ENCODE assay signal across 21 mouse cellular contexts in the genomic region with DNA sequence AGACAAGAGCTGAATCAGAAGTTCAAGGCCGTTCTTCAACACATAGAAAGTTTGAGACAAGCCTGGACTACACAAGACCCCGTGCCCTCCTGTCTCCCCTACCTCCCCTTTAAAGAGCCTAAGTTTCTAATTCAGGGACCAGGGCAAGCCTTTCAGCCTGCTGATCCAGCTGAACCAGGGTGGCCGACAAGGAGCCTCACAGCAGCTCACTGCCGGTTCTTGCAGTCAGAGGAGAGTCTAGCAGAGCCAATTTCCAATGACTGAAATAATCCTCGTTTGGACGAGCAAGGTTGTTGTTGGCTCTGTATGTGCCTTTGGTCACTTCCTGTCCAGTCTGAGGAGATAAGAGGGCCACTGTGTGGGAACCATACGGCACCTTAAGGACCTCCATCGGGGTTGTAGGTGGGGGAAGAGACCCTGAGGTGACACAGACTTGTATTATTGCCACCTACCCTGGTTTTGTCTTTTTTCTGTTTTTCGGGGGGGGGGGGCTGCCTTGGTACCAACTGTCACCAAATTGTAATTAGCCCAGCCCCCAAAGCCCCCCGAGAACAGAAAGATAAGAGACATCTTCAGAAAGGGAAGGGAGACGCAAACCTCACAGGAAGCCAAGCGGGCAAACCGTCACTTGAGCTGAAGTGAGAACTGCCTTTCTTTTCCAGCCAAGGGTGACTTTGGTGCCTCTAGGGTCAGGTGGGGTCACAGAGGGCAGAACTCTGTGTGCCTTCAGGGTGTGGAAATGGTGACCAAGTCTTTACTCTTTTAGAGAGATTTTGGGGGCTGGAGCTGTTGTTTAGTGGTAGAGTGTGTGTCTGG. TPM values are rescaled to one million over a fixed set of nuclear protein-coding genes. Genes with fewer than 3 reads are reported as not detected.
DNase-seq lines count a peak whose midpoint lies in the region; ATAC-seq and TF ChIP-seq lines count a peak whose summit lies in the region.
"Had no signal": no experiment of that assay in that cellular context is flagged by ENCODE, and none has a peak within 500 bp of the region (broad histone marks: within the 10 kb centered on the region; RNA-seq: fewer than 3 reads in every experiment).

No protein-coding gene starts in this region.

- DNase-seq in adrenal gland, postnatal 14 days: peak; percentile 16
- DNase-seq in adrenal gland, adult (ENCODE audit: inconsistent age in 2 of 2, low spot score in 1 of 2): no peak
- peak; percentile 72 for DNase-seq in midbrain, embryonic 11.5 days (ENCODE audit: low spot score, missing footprints)
- DNase-seq in thymus, postnatal 4 days: peak; percentile 63
- DNase-seq in gastrocnemius, adult 2 months: no peak
- DNase-seq: adrenal gland, postnatal 36 days; cerebellum, postnatal 10 days; gastrocnemius, postnatal 14 days had no signal

- ATAC-seq in midbrain, embryonic 11.5 days (ENCODE audit: low FRiP score): no peak
- ATAC-seq in midbrain, embryonic 16.5 days: no peak
- 0 out of 2 replicates have a peak, but pooled peaks have one; percentile 25 for ATAC-seq in megakaryocyte-erythroid progenitor cell, adult 5-6 weeks (replicated peaks; ENCODE audit: low FRiP score, low TSS enrichment, poor library complexity, severe bottlenecking)
- no peak for ATAC-seq in erythroid progenitor cell, adult 5-6 weeks (replicated peaks; ENCODE audit: low FRiP score, poor library complexity, severe bottlenecking)
- ATAC-seq: forebrain, embryonic 16.5 days; inflammation-experienced regulatory T-cells, adult 6 months; lung, postnatal 0 days; midbrain, embryonic 15.5 days had no signal

- 59% methylated on average over 13 of the region's 13 CpGs for whole genome bisulfite sequencing in midbrain, embryonic 11.5 days
- 69% methylated on average over 13 of the region's 13 CpGs for WGBS in midbrain, embryonic 16.5 days

- no peaks in the 10 kb centered on the region for H3K36me3 ChIP-seq in midbrain, embryonic 11.5 days (ENCODE audit: control insufficient read depth, insufficient read depth, low read length)
- H3K36me3 ChIP-seq in midbrain, embryonic 16.5 days (ENCODE audit: control insufficient read depth, insufficient read depth, low read length): no peaks in the 10 kb centered on the region
- H3K36me3 ChIP-seq: embryonic facial prominence, embryonic 10.5 days; kidney, embryonic 15.5 days; limb, embryonic 15.5 days; midbrain, embryonic 15.5 days had no signal

- no peaks in the 10 kb centered on the region for H3K9me3 ChIP-seq in midbrain, embryonic 11.5 days (ENCODE audit: control insufficient read depth, low read length)
- H3K9me3 ChIP-seq in midbrain, embryonic 16.5 days (replicated peaks; ENCODE audit: control insufficient read depth, low read length, poor library complexity, severe bottlenecking): no peaks in the 10 kb centered on the region
- H3K9me3 ChIP-seq: embryonic facial prominence, embryonic 10.5 days; kidney, embryonic 15.5 days; limb, embryonic 15.5 days; midbrain, embryonic 15.5 days had no signal

- H3K27ac ChIP-seq in midbrain, embryonic 11.5 days (ENCODE audit: low read depth, low read length): no peak overlapping the region
- H3K27ac ChIP-seq in midbrain, embryonic 16.5 days (ENCODE audit: low read length): no peak overlapping the region
- H3K27ac ChIP-seq in gastrocnemius, adult 2 months: no peak overlapping the region
- H3K27ac ChIP-seq: embryonic facial prominence, embryonic 10.5 days; kidney, embryonic 15.5 days; layer of hippocampus, adult 2 months; limb, embryonic 15.5 days; midbrain, embryonic 15.5 days; stomach, postnatal 0 days had no signal

- H3K27me3 ChIP-seq in midbrain, embryonic 11.5 days (ENCODE audit: control insufficient read depth, insufficient read depth, low read length): peaks cover 5% of the 10 kb centered on the region; the same call in 1 of the 2 replicates
- peaks cover 5% of the 10 kb centered on the region; the same call in 1 of the 2 replicates for H3K27me3 ChIP-seq in midbrain, embryonic 16.5 days (ENCODE audit: control insufficient read depth, insufficient read depth, low read depth, low read length)

- no peak overlapping the region for H3K4me2 ChIP-seq in midbrain, embryonic 11.5 days
- H3K4me2 ChIP-seq in midbrain, embryonic 16.5 days (ENCODE audit: low read length): no peak overlapping the region
- H3K4me2 ChIP-seq: kidney, embryonic 15.5 days; limb, embryonic 15.5 days; midbrain, embryonic 15.5 days had no signal

- H3K4me3 ChIP-seq in midbrain, embryonic 11.5 days (ENCODE audit: low read depth, low read length): no peak overlapping the region
- no peak overlapping the region for H3K4me3 ChIP-seq in midbrain, embryonic 16.5 days (ENCODE audit: low read depth, low read length)
- no peak overlapping the region for H3K4me3 ChIP-seq in gastrocnemius, adult 2 months
- H3K4me3 ChIP-seq: embryonic facial prominence, embryonic 10.5 days; erythroblast, embryonic 14.5 days; kidney, embryonic 15.5 days; layer of hippocampus, adult 2 months; limb, embryonic 15.5 days; midbrain, embryonic 15.5 days had no signal

- H3K9ac ChIP-seq in midbrain, embryonic 11.5 days (ENCODE audit: low read length): no peak overlapping the region
- no peak overlapping the region for H3K9ac ChIP-seq in midbrain, embryonic 16.5 days (ENCODE audit: low read depth, low read length)
- H3K9ac ChIP-seq: kidney, embryonic 15.5 days; limb, embryonic 15.5 days; midbrain, embryonic 15.5 days had no signal

- TF ChIP-seq CTCF in gastrocnemius, adult 2 months (IDR thresholded peaks at IDR 0.05): no peak

- no peaks in the 10 kb centered on the region for H3K4me1 ChIP-seq in midbrain, embryonic 11.5 days (ENCODE audit: control insufficient read depth, insufficient read depth, low read length)
- peaks cover 4% of the 10 kb centered on the region for H3K4me1 ChIP-seq in midbrain, embryonic 16.5 days (ENCODE audit: control insufficient read depth, insufficient read depth, low read length)

- intact Hi-C loops in gastrocnemius, adult 2 months (cut with DNase I): loop anchor here (10.0 kb wide), 1 partner anchor 79 kb away; no protein-coding TSS in a partner anchor

RNA-seq across cellular contexts. Expression of a gene that starts 58.1 kb away (rescaled TPM):
- 83.1 and 95.0 TPM in 2 replicates for total RNA-seq in adrenal gland, postnatal 14 days (2021)
- 117 and 130 TPM in 2 replicates for polyA plus RNA-seq in midbrain, embryonic 11.5 days (2014; fragmentation: Nextera tagmentation; extraction: Ambion mirVana)
- 109 and 117 TPM in 2 replicates for polyA plus RNA-seq in midbrain, embryonic 16.5 days (2015; fragmentation: Nextera tagmentation; extraction: Ambion mirVana)
- 105 and 126 TPM in 2 replicates for total RNA-seq in megakaryocyte-erythroid progenitor cell, adult 5-6 weeks (2014; fragmentation: Nextera tagmentation)
- 97.0 and 146 TPM in 2 replicates for total RNA-seq in megakaryocyte-erythroid progenitor cell, adult 5-6 weeks (2017)
- 10 to 100 TPM; 80.9 to 88.2 TPM for total RNA-seq in gastrocnemius, adult 2 months (2021)
- total RNA-seq in erythroid progenitor cell, adult 5-6 weeks (2015; ENCODE audit: low replicate concordance): 42.3 and 57.3 TPM in 2 replicates
- total RNA-seq in erythroid progenitor cell, adult 5-6 weeks (2017; ENCODE audit: low replicate concordance): 71.5 and 79.1 TPM in 2 replicates

Comparison
In these comparisons a context has a peak if more than half of its experiments do, and no peak if none do; other contexts are left out.
1. DNase-seq: peak in adrenal gland, postnatal 14 days (single experiment), midbrain, embryonic 11.5 days (single experiment) and thymus, postnatal 4 days (single experiment); none in adrenal gland, adult (0 of 2) and gastrocnemius, adult 2 months (single experiment).